Mouse (Mus musculus): Measurements from ENCODE around the gene Casp3. TPM values are rescaled to one million over a fixed set of nuclear protein-coding genes. Genes with fewer than 3 reads are reported as not detected.

Casp3 gene
- polyA plus RNA-seq, 1 experiment from 2014 or later, result 130 TPM

- Histone ChIP-seq H3K4me1 (replicated peaks) (no peaks in the 10 kb centered on the region), H3K9me3 (no peaks in the 10 kb centered on the region), H3K36me3 (peaks cover 56% of the 10 kb centered on the region), H3K27ac (no peak overlapping the region), H3K27me3 (ENCODE audit: insufficient read depth, poor library complexity, severe bottlenecking) (no peaks in the 10 kb centered on the region), H3K4me3 (no peak overlapping the region)
- WGBS, result 92% methylated on average over 5 of the region's 5 CpGs
- no peak for DNase-seq (ENCODE audit: low spot score)
Observed at GRCm38 (mm10) chr8:46641272-46641671, 24.2 kb downstream of the Casp3 start.

- DNase-seq (ENCODE audit: low spot score), result no peak
- WGBS, result 92% methylated on average over 4 of the region's 4 CpGs
- H3K27ac ChIP-seq, result no peak overlapping the region
- no peak overlapping the region for H3K4me3 ChIP-seq
- H3K4me1 ChIP-seq (replicated peaks), result no peaks in the 10 kb centered on the region
- H3K27me3 ChIP-seq (ENCODE audit: insufficient read depth, poor library complexity, severe bottlenecking), result no peaks in the 10 kb centered on the region
- no peaks in the 10 kb centered on the region for H3K9me3 ChIP-seq
- no peaks in the 10 kb centered on the region; the same call in 1 of the 2 replicates for H3K36me3 ChIP-seq
Observed at GRCm38 (mm10) chr8:46648421-46648820, 31.3 kb downstream of the Casp3 start.

- DNase-seq (ENCODE audit: low spot score), result no peak
- 87% methylated on average over 9 of the region's 9 CpGs for WGBS
- H3K4me3 ChIP-seq, result no peak overlapping the region
- H3K27ac ChIP-seq, result no peak overlapping the region
- H3K9me3 ChIP-seq, result no peaks in the 10 kb centered on the region
- H3K27me3 ChIP-seq (ENCODE audit: insufficient read depth, poor library complexity, severe bottlenecking), result no peaks in the 10 kb centered on the region
- no peaks in the 10 kb centered on the region for H3K36me3 ChIP-seq
- H3K4me1 ChIP-seq (replicated peaks), result no peaks in the 10 kb centered on the region
Observed at GRCm38 (mm10) chr8:46651872-46652271, 34.8 kb downstream of the Casp3 start.

- no peaks in the 10 kb centered on the region for H3K27me3 ChIP-seq (ENCODE audit: insufficient read depth, poor library complexity, severe bottlenecking)
- no peaks in the 10 kb centered on the region for H3K9me3 ChIP-seq
- DNase-seq (ENCODE audit: low spot score), result no peak
- no peaks in the 10 kb centered on the region for H3K36me3 ChIP-seq
- WGBS, result 88% methylated on average over 2 of the region's 2 CpGs
- no peak overlapping the region for H3K4me3 ChIP-seq
- no peak overlapping the region for H3K27ac ChIP-seq
- no peaks in the 10 kb centered on the region for H3K4me1 ChIP-seq (replicated peaks)
Observed at GRCm38 (mm10) chr8:46655919-46656318, 38.8 kb downstream of the Casp3 start.

- H3K27me3 ChIP-seq (ENCODE audit: insufficient read depth, poor library complexity, severe bottlenecking), result no peaks in the 10 kb centered on the region
- WGBS, result 1% methylated on average over 2 of the region's 2 CpGs
- H3K4me1 ChIP-seq (replicated peaks), result no peaks in the 10 kb centered on the region
- H3K36me3 ChIP-seq, result no peaks in the 10 kb centered on the region
- H3K27ac ChIP-seq, result no peak overlapping the region
- peak; percentile 46 for DNase-seq (ENCODE audit: low spot score)
- H3K4me3 ChIP-seq, result no peak overlapping the region
- H3K9me3 ChIP-seq, result 0 out of 2 replicates have a peak, but pooled peaks cover 8% of the 10 kb centered on the region
Observed at GRCm38 (mm10) chr8:46671496-46671895, 54.4 kb downstream of the Casp3 start.

GRCm38 (mm10) chr8:46680671-46681365, 63.7 kb downstream of the Casp3 start:
- Histone ChIP-seq H3K27me3 (ENCODE audit: insufficient read depth, poor library complexity, severe bottlenecking) (no peaks in the 10 kb centered on the region), H3K36me3 (no peaks in the 10 kb centered on the region), H3K4me1 (replicated peaks) (no peaks in the 10 kb centered on the region), H3K4me3 (no peak overlapping the region), H3K9me3 (no peaks in the 10 kb centered on the region), H3K27ac (no peak overlapping the region)
- WGBS, result 69% methylated on average over 5 of the region's 5 CpGs
- no peak for DNase-seq (ENCODE audit: low spot score)

GRCm38 (mm10) chr8:46686664-46687336, 69.7 kb downstream of the Casp3 start:
- Histone ChIP-seq H3K27me3 (ENCODE audit: insufficient read depth, poor library complexity, severe bottlenecking) (no peaks in the 10 kb centered on the region), H3K9me3 (no peaks in the 10 kb centered on the region), H3K4me3 (peak overlapping the region; percentile 69), H3K27ac (peak overlapping the region; percentile 98), H3K4me1 (replicated peaks) (peaks cover 26% of the 10 kb centered on the region), H3K36me3 (no peaks in the 10 kb centered on the region)
- peak; percentile 92 for DNase-seq (ENCODE audit: low spot score)
- WGBS, result under 1% methylated on average over 19 of the region's 19 CpGs

Other genes with a start within 250 kb of the Casp3 start
- gene Acsl1, start 146.3 kb upstream of the Casp3 start, polyA plus RNA-seq (2016; fragmentation: Nextera tagmentation; extraction: Ambion mirVana), result 7.3 and 9.8 TPM in 2 replicates
- 26.7 and 30.0 TPM in 2 replicates for gene Cenpu, start 65.3 kb upstream of the Casp3 start, polyA plus RNA-seq (2016; fragmentation: Nextera tagmentation; extraction: Ambion mirVana)
- gene Primpol, start 79 bp upstream of the Casp3 start, polyA plus RNA-seq (2016; fragmentation: Nextera tagmentation; extraction: Ambion mirVana), result 8.2 and 8.4 TPM in 2 replicates
- 9.1 TPM in 2 replicates for gene Irf2, start 122.4 kb downstream of the Casp3 start, polyA plus RNA-seq (2016; fragmentation: Nextera tagmentation; extraction: Ambion mirVana)